Mouse (Mus musculus) adrenal gland, adult 8-10 months (tissue): ENCODE results near the gene Gm765. TPM values are rescaled to one million over a fixed set of nuclear protein-coding genes. Genes with fewer than 3 reads are reported as not detected.

Experiments
- DNase-seq: peaks from one replicate; pipeline ENCODE4 v3.0.0; 2022
- total RNA-seq, 4 experiments: library from RNA; stranded (reverse); gene quantifications; 2 replicates each; pipeline ENCODE4 v1.2.4; 2022

Gm765 gene
- total RNA-seq, result under 1 TPM in 1 of 4 experiments, not detected in 3; 0.12 TPM

GRCm38 (mm10) chr6:98342654-98343053, at the start of gene Gm765:
TSS of gene Gm765 (minus strand) at chr6:98342754.
- DNase-seq, result no peak

- no peak for DNase-seq
These were observed 42.9 kb upstream of the Gm765 start for GRCm38 (mm10) chr6:98385487-98385886.

- no peak for DNase-seq
These were observed 41.9 kb upstream of the Gm765 start for GRCm38 (mm10) chr6:98384431-98384830.

GRCm38 (mm10) chr6:98383411-98383810, 40.9 kb upstream of the Gm765 start:
- DNase-seq, result no peak

GRCm38 (mm10) chr6:98366199-98366598, 23.6 kb upstream of the Gm765 start:
- no peak for DNase-seq

GRCm38 (mm10) chr6:98355271-98355670, 12.7 kb upstream of the Gm765 start:
- DNase-seq, result no peak

GRCm38 (mm10) chr6:98353285-98353684, 10.7 kb upstream of the Gm765 start:
- DNase-seq, result no peak

GRCm38 (mm10) chr6:98332714-98333113, 9.8 kb downstream of the Gm765 start:
- no peak for DNase-seq

GRCm38 (mm10) chr6:98311659-98312058, 30.9 kb downstream of the Gm765 start:
- no peak for DNase-seq

GRCm38 (mm10) chr6:98307647-98308046, 34.9 kb downstream of the Gm765 start:
- no peak for DNase-seq

GRCm38 (mm10) chr6:98307159-98307558, 35.4 kb downstream of the Gm765 start:
- DNase-seq, result no peak

- DNase-seq, result no peak
These were observed 50.5 kb downstream of the Gm765 start for GRCm38 (mm10) chr6:98292064-98292463.

GRCm38 (mm10) chr6:98288316-98288715, 54.2 kb downstream of the Gm765 start:
- DNase-seq, result no peak

GRCm38 (mm10) chr6:98287521-98287920, 55.0 kb downstream of the Gm765 start:
- no peak for DNase-seq

- no peak for DNase-seq
These were observed 57.4 kb downstream of the Gm765 start for GRCm38 (mm10) chr6:98285190-98285589.

GRCm38 (mm10) chr6:98282791-98283190, 59.8 kb downstream of the Gm765 start:
- DNase-seq, result no peak

GRCm38 (mm10) chr6:98271553-98271952, 71.0 kb downstream of the Gm765 start:
- no peak for DNase-seq

- DNase-seq, result no peak
These were observed 79.6 kb downstream of the Gm765 start for GRCm38 (mm10) chr6:98262961-98263360.

- no peak for DNase-seq
These were observed 83.5 kb downstream of the Gm765 start for GRCm38 (mm10) chr6:98259016-98259415.

GRCm38 (mm10) chr6:98246449-98246848, 96.1 kb downstream of the Gm765 start:
- no peak for DNase-seq

- no peak for DNase-seq
These were observed 99.4 kb downstream of the Gm765 start for GRCm38 (mm10) chr6:98243186-98243585.

- no peak for DNase-seq
These were observed 101.8 kb downstream of the Gm765 start for GRCm38 (mm10) chr6:98240561-98241272.

GRCm38 (mm10) chr6:98234097-98234496, 108.5 kb downstream of the Gm765 start:
- no peak for DNase-seq

- no peak for DNase-seq
These were observed 118.6 kb downstream of the Gm765 start for GRCm38 (mm10) chr6:98223923-98224322.

- no peak for DNase-seq
These were observed 120.6 kb downstream of the Gm765 start for GRCm38 (mm10) chr6:98221970-98222369.
